24 mouse cellular contexts compared by ENCODE assay signal in genomic region chr6:99118534-99118933, GRCm38 (mm10).
DNase-seq lines count a peak whose midpoint lies in the region; ATAC-seq and TF ChIP-seq lines count a peak whose summit lies in the region.
"Had no signal": no experiment of that assay in that cellular context is flagged by ENCODE, and none has a peak within 500 bp of the region (broad histone marks: within the 10 kb centered on the region; RNA-seq: fewer than 3 reads in every experiment).

No protein-coding gene starts in this region.

- no peaks in the 10 kb centered on the region for H3K27me3 ChIP-seq in kidney, embryonic 15.5 days
- no peaks in the 10 kb centered on the region for H3K27me3 ChIP-seq in lung, postnatal 0 days (replicated peaks; ENCODE audit: insufficient read depth, low read length)
- no peaks in the 10 kb centered on the region for H3K27me3 ChIP-seq in stomach, embryonic 15.5 days (replicated peaks)
- H3K27me3 ChIP-seq: embryonic facial prominence, embryonic 13.5 days; forebrain, embryonic 15.5 days; heart, embryonic 15.5 days; lung, embryonic 15.5 days; midbrain, embryonic 13.5 days had no signal

- no peak overlapping the region for H3K9ac ChIP-seq in kidney, embryonic 15.5 days
- H3K9ac ChIP-seq in lung, postnatal 0 days (replicated peaks; ENCODE audit: low read depth): no peak overlapping the region
- no peak overlapping the region for H3K9ac ChIP-seq in stomach, embryonic 15.5 days
- H3K9ac ChIP-seq: embryonic facial prominence, embryonic 13.5 days; forebrain, embryonic 15.5 days; heart, embryonic 15.5 days; lung, embryonic 15.5 days; midbrain, embryonic 13.5 days had no signal

- no peak overlapping the region for H3K4me3 ChIP-seq in kidney, embryonic 15.5 days (replicated peaks)
- no peak overlapping the region for H3K4me3 ChIP-seq in lung, postnatal 0 days (ENCODE audit: low read depth, low read length)
- no peak overlapping the region for H3K4me3 ChIP-seq in stomach, embryonic 15.5 days (replicated peaks)
- H3K4me3 ChIP-seq: embryonic facial prominence, embryonic 13.5 days; forebrain, embryonic 10.5 days; forebrain, embryonic 15.5 days; heart, embryonic 10.5 days; heart, embryonic 15.5 days; lung, embryonic 15.5 days; midbrain, embryonic 13.5 days had no signal

- H3K27ac ChIP-seq in kidney, embryonic 15.5 days: no peak overlapping the region
- no peak overlapping the region for H3K27ac ChIP-seq in lung, postnatal 0 days (ENCODE audit: low read length)
- H3K27ac ChIP-seq in stomach, embryonic 15.5 days: peak overlapping the region; percentile 27; the same call in 1 of the 2 replicates
- H3K27ac ChIP-seq: embryonic facial prominence, embryonic 13.5 days; forebrain, embryonic 10.5 days; forebrain, embryonic 15.5 days; heart, embryonic 10.5 days; heart, embryonic 15.5 days; lung, embryonic 15.5 days; macrophage; midbrain, embryonic 13.5 days had no signal

- DNase-seq in kidney, adult 18-20 months: peak; percentile 13
- no peak for DNase-seq in kidney, adult 11 months
- DNase-seq in kidney, postnatal 4 days: peak; percentile 35 to 56
- DNase-seq in lung, postnatal 10 days: peak; percentile 26
- DNase-seq in lung, postnatal 0 days (ENCODE audit: low spot score): no peak
- DNase-seq: adrenal gland, postnatal 25 days; cerebellum, adult 18-20 months; cerebellum, postnatal 10 days; gastrocnemius, postnatal 25 days; heart, adult 11 months; right cerebral cortex, postnatal 25 days; thymus, postnatal 4 days had no signal

- WGBS in kidney, embryonic 15.5 days: 64% methylated on average over 4 of the region's 4 CpGs
- WGBS in lung, postnatal 0 days: 32% methylated on average over 4 of the region's 4 CpGs
- 45% methylated on average over 4 of the region's 4 CpGs for WGBS in stomach, embryonic 15.5 days

- ATAC-seq in kidney, embryonic 15.5 days (replicated peaks; ENCODE audit: low FRiP score): no peak
- no peak for ATAC-seq in lung, postnatal 0 days
- 0 out of 2 replicates have a peak, but pooled peaks have one; percentile 18 for ATAC-seq in stomach, embryonic 15.5 days (ENCODE audit: insufficient read depth, low FRiP score, low read depth)
- ATAC-seq: forebrain, embryonic 15.5 days; hindbrain, embryonic 16.5 days; midbrain, embryonic 13.5 days had no signal

- no peaks in the 10 kb centered on the region for H3K4me1 ChIP-seq in kidney, embryonic 15.5 days
- H3K4me1 ChIP-seq in lung, postnatal 0 days (ENCODE audit: insufficient read depth, low read depth, low read length): no peaks in the 10 kb centered on the region
- no peaks in the 10 kb centered on the region for H3K4me1 ChIP-seq in stomach, embryonic 15.5 days
- H3K4me1 ChIP-seq: forebrain, embryonic 10.5 days; forebrain, embryonic 15.5 days; midbrain, embryonic 13.5 days had no signal

- no peak for TF ChIP-seq EP300 in lung, postnatal 0 days (IDR thresholded peaks at IDR 0.05)

- TF ChIP-seq CTCF in lung, postnatal 0 days (IDR thresholded peaks at IDR 0.05): no peak

- no peaks in the 10 kb centered on the region for H3K9me3 ChIP-seq in kidney, embryonic 15.5 days (replicated peaks)
- no peaks in the 10 kb centered on the region for H3K9me3 ChIP-seq in lung, postnatal 0 days (ENCODE audit: low read length)
- no peaks in the 10 kb centered on the region for H3K9me3 ChIP-seq in stomach, embryonic 15.5 days
- H3K9me3 ChIP-seq: embryonic facial prominence, embryonic 13.5 days; forebrain, embryonic 10.5 days; forebrain, embryonic 15.5 days; G1E; heart, embryonic 10.5 days; heart, embryonic 15.5 days; lung, embryonic 15.5 days; midbrain, embryonic 13.5 days had no signal

- H3K4me2 ChIP-seq in kidney, embryonic 15.5 days: no peak overlapping the region
- no peak overlapping the region for H3K4me2 ChIP-seq in lung, postnatal 0 days (replicated peaks; ENCODE audit: low read depth, low read length)
- H3K4me2 ChIP-seq in stomach, embryonic 15.5 days: no peak overlapping the region
- H3K4me2 ChIP-seq: embryonic facial prominence, embryonic 13.5 days; forebrain, embryonic 15.5 days; heart, embryonic 15.5 days; lung, embryonic 15.5 days; midbrain, embryonic 13.5 days had no signal

- H3K36me3 ChIP-seq in kidney, embryonic 15.5 days: no peaks in the 10 kb centered on the region
- H3K36me3 ChIP-seq in lung, postnatal 0 days (ENCODE audit: insufficient read depth, low read length): no peaks in the 10 kb centered on the region
- no peaks in the 10 kb centered on the region for H3K36me3 ChIP-seq in stomach, embryonic 15.5 days
- H3K36me3 ChIP-seq: embryonic facial prominence, embryonic 13.5 days; forebrain, embryonic 10.5 days; forebrain, embryonic 15.5 days; heart, embryonic 10.5 days; heart, embryonic 15.5 days; lung, embryonic 15.5 days; midbrain, embryonic 13.5 days had no signal

Comparison
In these comparisons a context has a peak if more than half of its experiments do, and no peak if none do; other contexts are left out.
1. DNase-seq: peak in kidney, adult 18-20 months (single experiment), kidney, postnatal 4 days (2 of 2) and lung, postnatal 10 days (single experiment); none in kidney, adult 11 months (single experiment) and lung, postnatal 0 days (single experiment).